Mouse (Mus musculus): ENCODE measurements around the gene Vwa8.

GRCm38 (mm10) chr14:79134891-79135334 lies 286.1 kb downstream of the Vwa8 start:
- TF ChIP-seq CTCF (IDR thresholded peaks at IDR 0.05; ENCODE audit: insufficient read depth, low read depth, low read length) = no peak; the same call in 1 of the 2 replicates
- no peak for TF ChIP-seq POLR2A (IDR thresholded peaks at IDR 0.05; ENCODE audit: insufficient read depth, low read depth, low read length)

Data from olfactory bulb, adult 2 months (tissue).